Mouse (Mus musculus): ENCODE results near the gene Tnfrsf25. TPM values are rescaled to one million over a fixed set of nuclear protein-coding genes. Genes with fewer than 3 reads are reported as not detected.

Tnfrsf25 gene
- polyA plus RNA-seq, 1 experiment from 2014 or later = 1.2 TPM

GRCm38 (mm10) chr4:152136876-152137250 lies 21.1 kb downstream of the Tnfrsf25 start:
- Histone ChIP-seq H3K4me2 (replicated peaks) (no peak overlapping the region), H3K27me3 (replicated peaks) (peaks cover 57% of the 10 kb centered on the region), H3K4me3 (no peak overlapping the region), H3K27ac (no peak overlapping the region), H3K4me1 (peaks cover 13% of the 10 kb centered on the region), H3K9me3 (no peaks in the 10 kb centered on the region), H3K9ac (no peak overlapping the region), H3K36me3 (no peaks in the 10 kb centered on the region)
- no peak for ATAC-seq (ENCODE audit: low FRiP score, low read depth)
- 93% methylated on average over 2 of the region's 2 CpGs for WGBS

- WGBS = 2% methylated on average over 51 of the region's 51 CpGs
- H3K9ac ChIP-seq = 0 out of 2 replicates have a peak overlapping the region, but pooled peaks have one; percentile 6
- H3K27ac ChIP-seq = no peak overlapping the region
- peak overlapping the region; percentile 65 for H3K4me2 ChIP-seq (replicated peaks)
- H3K4me1 ChIP-seq = peaks cover 9% of the 10 kb centered on the region
- peaks cover 39% of the 10 kb centered on the region for H3K27me3 ChIP-seq (replicated peaks)
- no peaks in the 10 kb centered on the region for H3K9me3 ChIP-seq
- H3K4me3 ChIP-seq = peak overlapping the region; percentile 35
- peak; percentile 81 for ATAC-seq (ENCODE audit: low FRiP score, low read depth)
- H3K36me3 ChIP-seq = no peaks in the 10 kb centered on the region
Measured at GRCm38 (mm10) chr4:152138497-152139260, 22.9 kb downstream of the Tnfrsf25 start.

GRCm38 (mm10) chr4:152140441-152140840 lies 24.7 kb downstream of the Tnfrsf25 start:
- peaks cover 30% of the 10 kb centered on the region for H3K27me3 ChIP-seq (replicated peaks)
- no peaks in the 10 kb centered on the region for H3K36me3 ChIP-seq
- WGBS = 32% methylated on average over 6 of the region's 6 CpGs
- peaks cover 9% of the 10 kb centered on the region for H3K4me1 ChIP-seq
- H3K9me3 ChIP-seq = no peaks in the 10 kb centered on the region
- no peak overlapping the region for H3K4me3 ChIP-seq
- H3K9ac ChIP-seq = no peak overlapping the region
- no peak for ATAC-seq (ENCODE audit: low FRiP score, low read depth)
- no peak overlapping the region for H3K27ac ChIP-seq
- no peak overlapping the region for H3K4me2 ChIP-seq (replicated peaks)

GRCm38 (mm10) chr4:152141521-152142135 lies 25.9 kb downstream of the Tnfrsf25 start:
- no peak overlapping the region for H3K4me3 ChIP-seq
- WGBS = 76% methylated on average over 8 of the region's 8 CpGs
- no peak overlapping the region for H3K9ac ChIP-seq
- H3K4me1 ChIP-seq = peaks cover 9% of the 10 kb centered on the region
- peaks cover 25% of the 10 kb centered on the region for H3K27me3 ChIP-seq (replicated peaks)
- no peak overlapping the region for H3K27ac ChIP-seq
- no peak for ATAC-seq (ENCODE audit: low FRiP score, low read depth)
- no peaks in the 10 kb centered on the region for H3K9me3 ChIP-seq
- H3K36me3 ChIP-seq = no peaks in the 10 kb centered on the region
- H3K4me2 ChIP-seq (replicated peaks) = no peak overlapping the region

- Histone ChIP-seq H3K4me2 (replicated peaks) (no peak overlapping the region), H3K4me3 (no peak overlapping the region), H3K4me1 (peaks cover 5% of the 10 kb centered on the region), H3K9ac (no peak overlapping the region), H3K9me3 (no peaks in the 10 kb centered on the region), H3K36me3 (no peaks in the 10 kb centered on the region), H3K27me3 (replicated peaks) (peaks cover 16% of the 10 kb centered on the region), H3K27ac (no peak overlapping the region)
- no peak for ATAC-seq (ENCODE audit: low FRiP score, low read depth)
- 12% methylated on average over 1 of the region's 1 CpGs for WGBS
Measured at GRCm38 (mm10) chr4:152143632-152144031, 27.9 kb downstream of the Tnfrsf25 start.

GRCm38 (mm10) chr4:152145473-152145872 lies 29.7 kb downstream of the Tnfrsf25 start:
- Histone ChIP-seq H3K4me2 (replicated peaks) (no peak overlapping the region), H3K4me1 (no peaks in the 10 kb centered on the region), H3K36me3 (no peaks in the 10 kb centered on the region), H3K9ac (no peak overlapping the region), H3K4me3 (no peak overlapping the region), H3K27ac (no peak overlapping the region), H3K9me3 (no peaks in the 10 kb centered on the region), H3K27me3 (replicated peaks) (peaks cover 29% of the 10 kb centered on the region)
- no peak for ATAC-seq (ENCODE audit: low FRiP score, low read depth)
- WGBS = 67% methylated on average over 10 of the region's 10 CpGs

GRCm38 (mm10) chr4:152146033-152146827 lies 30.5 kb downstream of the Tnfrsf25 start:
- WGBS = 53% methylated on average over 11 of the region's 11 CpGs
- H3K9ac ChIP-seq = no peak overlapping the region
- H3K27ac ChIP-seq = no peak overlapping the region
- no peaks in the 10 kb centered on the region for H3K36me3 ChIP-seq
- H3K9me3 ChIP-seq = no peaks in the 10 kb centered on the region
- no peak overlapping the region for H3K4me3 ChIP-seq
- peaks cover 35% of the 10 kb centered on the region for H3K27me3 ChIP-seq (replicated peaks)
- no peak overlapping the region for H3K4me2 ChIP-seq (replicated peaks)
- H3K4me1 ChIP-seq = no peaks in the 10 kb centered on the region
- ATAC-seq (ENCODE audit: low FRiP score, low read depth) = no peak

- no peak for ATAC-seq (ENCODE audit: low FRiP score, low read depth)
- peaks cover 65% of the 10 kb centered on the region for H3K27me3 ChIP-seq (replicated peaks)
- H3K4me1 ChIP-seq = peaks cover 8% of the 10 kb centered on the region
- no peak overlapping the region for H3K4me2 ChIP-seq (replicated peaks)
- no peak overlapping the region for H3K9ac ChIP-seq
- no peak overlapping the region for H3K4me3 ChIP-seq
- no peaks in the 10 kb centered on the region for H3K36me3 ChIP-seq
- H3K9me3 ChIP-seq = no peaks in the 10 kb centered on the region
- no peak overlapping the region for H3K27ac ChIP-seq
- WGBS = 84% methylated on average over 4 of the region's 4 CpGs
Measured at GRCm38 (mm10) chr4:152150546-152150945, 34.8 kb downstream of the Tnfrsf25 start.

- WGBS = 22% methylated on average over 7 of the region's 7 CpGs
- no peak overlapping the region for H3K27ac ChIP-seq
- peaks cover 70% of the 10 kb centered on the region for H3K27me3 ChIP-seq (replicated peaks)
- H3K36me3 ChIP-seq = no peaks in the 10 kb centered on the region
- no peaks in the 10 kb centered on the region for H3K9me3 ChIP-seq
- peak overlapping the region; percentile 64 for H3K4me2 ChIP-seq (replicated peaks)
- no peak overlapping the region for H3K9ac ChIP-seq
- peak overlapping the region; percentile 33 for H3K4me3 ChIP-seq
- peaks cover 8% of the 10 kb centered on the region for H3K4me1 ChIP-seq
- ATAC-seq (ENCODE audit: low FRiP score, low read depth) = no peak
Measured at GRCm38 (mm10) chr4:152151451-152151965, 35.8 kb downstream of the Tnfrsf25 start.

GRCm38 (mm10) chr4:152151966-152152544 lies 36.3 kb downstream of the Tnfrsf25 start, which contains the start of gene Espn:
Espn (minus strand) TSS chr4:152152371.
- Histone ChIP-seq H3K27ac (no peak within 1 kb of the TSS), H3K4me3 (peak within 1 kb of the TSS; percentile 33), H3K4me2 (replicated peaks) (peak within 1 kb of the TSS; percentile 64), H3K9me3 (no peaks in the 10 kb centered on the region), H3K9ac (0 out of 2 replicates have a peak within 1 kb of the TSS, but pooled peaks have one; percentile 21), H3K27me3 (replicated peaks) (peaks cover 70% of the 10 kb centered on the region), H3K36me3 (no peaks in the 10 kb centered on the region), H3K4me1 (peaks cover 8% of the 10 kb centered on the region)
- WGBS = under 1% methylated on average over 57 of the region's 57 CpGs
- peak; percentile 60 for ATAC-seq (ENCODE audit: low FRiP score, low read depth)

GRCm38 (mm10) chr4:152153771-152154177 lies 38.0 kb downstream of the Tnfrsf25 start:
- ATAC-seq (ENCODE audit: low FRiP score, low read depth) = no peak; the same call in 1 of the 2 replicates
- Histone ChIP-seq H3K27ac (no peak overlapping the region), H3K27me3 (replicated peaks) (peaks cover 84% of the 10 kb centered on the region), H3K9me3 (no peaks in the 10 kb centered on the region), H3K9ac (no peak overlapping the region), H3K4me1 (peaks cover 14% of the 10 kb centered on the region), H3K36me3 (no peaks in the 10 kb centered on the region), H3K4me2 (replicated peaks) (peak overlapping the region; percentile 44), H3K4me3 (no peak overlapping the region)
- WGBS = 2% methylated on average over 23 of the region's 23 CpGs

Data from neural tube, embryonic 12.5 days (tissue).